Mouse (Mus musculus): ENCODE data around the gene Dock9.

DNA sequence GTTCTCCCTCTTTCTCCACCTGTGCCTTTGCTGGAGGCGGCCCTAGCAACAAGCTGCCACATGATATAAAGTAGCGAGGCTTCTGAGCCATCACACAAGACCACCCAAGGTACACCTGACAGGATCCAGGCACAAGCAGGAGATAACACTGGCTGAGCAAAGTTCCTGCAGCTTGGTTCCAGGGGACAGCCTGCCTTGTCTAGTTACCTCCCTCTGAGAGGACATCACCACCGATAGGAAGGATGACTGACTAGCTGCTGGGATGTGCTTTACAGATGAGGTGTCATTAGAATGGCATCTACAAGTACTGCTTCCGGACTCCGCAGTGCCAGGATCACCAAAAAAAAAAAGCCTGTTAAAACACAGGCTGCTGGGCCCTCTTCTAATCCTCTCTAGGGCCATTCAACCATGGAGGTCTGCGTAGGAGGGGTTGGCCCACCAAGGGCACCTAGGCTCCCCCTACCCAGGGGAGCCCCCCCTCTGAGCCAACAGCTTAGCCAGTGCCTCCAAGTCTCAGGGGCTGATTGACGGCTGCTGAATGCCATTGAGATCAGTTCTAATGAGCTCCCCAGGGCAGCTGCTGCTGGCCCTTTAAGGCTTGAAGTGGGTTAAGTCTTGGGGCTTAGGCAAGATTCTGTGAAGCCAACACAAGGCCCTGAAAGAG, 84.3 kb downstream of the Dock9 start:
- TF ChIP-seq CTCF (IDR thresholded peaks at IDR 0.05; ENCODE audit: extremely low read depth, insufficient read depth, low read length) (no peak), POLR2A (IDR thresholded peaks at IDR 0.05; ENCODE audit: extremely low read depth, insufficient read depth, low read length) (no peak)

Measured in cortical plate, adult 2 months (tissue).